Mouse (Mus musculus): Measurements from ENCODE around the gene Vcp. TPM values are rescaled to one million over a fixed set of nuclear protein-coding genes. Genes with fewer than 3 reads are reported as not detected.
"Not testable (repeated sequence)": the region's sequence is repeated elsewhere in the genome, so short reads cannot be mapped to it uniquely, and the experiment has no call there.

Vcp gene
- polyA plus RNA-seq, 1 experiment from 2014 or later = 571 TPM

GRCm38 (mm10) chr4:43002756-43003439 lies 2.6 kb upstream of the Vcp start:
- no peak for ATAC-seq (replicated peaks; ENCODE audit: low FRiP score)
- no peaks in the 10 kb centered on the region for H3K27me3 ChIP-seq
- H3K27ac ChIP-seq = no peak overlapping the region
- no peaks in the 10 kb centered on the region for H3K9me3 ChIP-seq (replicated peaks)
- H3K9ac ChIP-seq = no peak overlapping the region
- H3K4me2 ChIP-seq = no peak overlapping the region
- H3K36me3 ChIP-seq = peaks cover 18% of the 10 kb centered on the region; the same call in 1 of the 2 replicates
- H3K4me1 ChIP-seq = peaks cover 12% of the 10 kb centered on the region
- H3K4me3 ChIP-seq (replicated peaks) = no peak overlapping the region
- 79% methylated on average over 12 of the region's 12 CpGs for WGBS

- H3K4me3 ChIP-seq (replicated peaks) = no peak overlapping the region
- no peak for ATAC-seq (replicated peaks; ENCODE audit: low FRiP score)
- peaks cover 22% of the 10 kb centered on the region for H3K4me1 ChIP-seq
- H3K27ac ChIP-seq = peak overlapping the region; percentile 92
- no peaks in the 10 kb centered on the region for H3K27me3 ChIP-seq
- H3K9me3 ChIP-seq (replicated peaks) = no peaks in the 10 kb centered on the region
- 86% methylated on average over 2 of the region's 2 CpGs for WGBS
- H3K36me3 ChIP-seq = peaks cover 14% of the 10 kb centered on the region
- no peak overlapping the region for H3K9ac ChIP-seq
- H3K4me2 ChIP-seq = no peak overlapping the region
These were observed 965 bp upstream of the Vcp start for GRCm38 (mm10) chr4:43001272-43001671.

- Histone ChIP-seq H3K9ac (peak overlapping the region; percentile 98), H3K4me3 (replicated peaks) (peak overlapping the region; percentile 74), H3K4me2 (peak overlapping the region; percentile 74), H3K9me3 (replicated peaks) (no peaks in the 10 kb centered on the region), H3K4me1 (peaks cover 22% of the 10 kb centered on the region), H3K36me3 (peaks cover 18% of the 10 kb centered on the region), H3K27me3 (no peaks in the 10 kb centered on the region), H3K27ac (peak overlapping the region; percentile 100)
- WGBS = under 1% methylated on average over 51 of the region's 51 CpGs
- peak; percentile 87 for ATAC-seq (replicated peaks; ENCODE audit: low FRiP score)
These were observed 711 bp downstream of the Vcp start for GRCm38 (mm10) chr4:42999451-43000140.

GRCm38 (mm10) chr4:42998022-42998421 lies 2.3 kb downstream of the Vcp start:
- no peaks in the 10 kb centered on the region for H3K27me3 ChIP-seq
- 44% methylated on average over 2 of the region's 2 CpGs for WGBS

DNA sequence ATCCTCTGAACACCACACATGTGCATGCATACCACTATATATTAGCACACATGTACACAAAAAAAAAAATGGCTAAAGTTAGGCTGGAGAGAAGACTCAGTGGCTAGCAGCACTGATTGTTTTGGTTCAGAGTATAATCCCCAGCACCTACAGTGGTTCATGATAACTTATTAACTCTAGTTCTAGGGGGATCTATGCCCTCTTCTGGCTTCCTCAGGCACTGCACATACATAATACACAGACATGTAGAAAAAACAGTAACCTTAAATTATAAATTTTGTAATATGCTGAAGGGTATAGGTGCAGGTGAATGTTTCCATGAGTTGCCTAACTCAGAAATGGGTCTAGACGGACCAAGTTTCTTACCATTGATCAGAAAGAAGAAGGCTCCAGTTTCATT lies 12.0 kb downstream of the Vcp start:
- WGBS = 79% methylated on average over 1 of the region's 1 CpGs
- Histone ChIP-seq H3K4me2 (no peak overlapping the region), H3K4me3 (replicated peaks) (no peak overlapping the region), H3K9me3 (replicated peaks) (no peaks in the 10 kb centered on the region), H3K27ac (no peak overlapping the region), H3K4me1 (no peaks in the 10 kb centered on the region), H3K27me3 (no peaks in the 10 kb centered on the region), H3K36me3 (peaks cover 98% of the 10 kb centered on the region), H3K9ac (no peak overlapping the region)
- no peak for ATAC-seq (replicated peaks; ENCODE audit: low FRiP score)

More at GRCm38 (mm10) chr4:42998022-42998421, 2.3 kb downstream of the Vcp start:
- no peak overlapping the region for H3K27ac ChIP-seq
- no peaks in the 10 kb centered on the region for H3K9me3 ChIP-seq (replicated peaks)
- peak overlapping the region; percentile 98; the same call in 1 of the 2 replicates for H3K9ac ChIP-seq
- H3K4me1 ChIP-seq = peaks cover 22% of the 10 kb centered on the region
- ATAC-seq (replicated peaks; ENCODE audit: low FRiP score) = no peak
- peaks cover 34% of the 10 kb centered on the region for H3K36me3 ChIP-seq
- peak overlapping the region; percentile 74 for H3K4me3 ChIP-seq (replicated peaks)
- peak overlapping the region; percentile 74 for H3K4me2 ChIP-seq

- H3K27ac ChIP-seq; H3K4me3 ChIP-seq (replicated peaks); H3K9ac ChIP-seq; H3K27me3 ChIP-seq; H3K9me3 ChIP-seq (replicated peaks); H3K4me1 ChIP-seq; ATAC-seq (replicated peaks; ENCODE audit: low FRiP score); H3K4me2 ChIP-seq: not testable (repeated sequence)
- peaks cover 90% of the 10 kb centered on the region for H3K36me3 ChIP-seq
- 88% methylated on average over 8 of the region's 8 CpGs for WGBS
These were observed 19.8 kb downstream of the Vcp start for GRCm38 (mm10) chr4:42980467-42980866.

DNA sequence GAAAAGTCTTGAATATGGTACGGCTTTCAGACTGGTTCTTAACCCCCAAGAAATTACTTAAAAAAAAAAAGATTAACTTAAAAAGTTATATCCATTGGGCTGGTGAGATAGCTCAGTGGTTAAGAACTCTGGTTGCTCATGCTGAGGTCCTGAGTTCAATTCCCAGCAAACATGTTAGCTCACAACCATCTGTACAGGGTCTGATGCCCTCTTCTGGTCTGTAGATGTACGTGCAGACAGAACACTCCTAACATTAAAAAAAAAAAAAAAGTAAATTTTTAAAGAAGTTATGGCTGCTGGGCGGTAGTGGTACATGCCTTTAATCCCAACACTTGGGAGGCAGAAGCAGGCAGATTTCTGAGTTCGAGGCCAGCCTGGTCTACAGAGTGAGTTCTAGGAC lies 22.2 kb downstream of the Vcp start:
- no peaks in the 10 kb centered on the region for H3K4me1 ChIP-seq
- 89% methylated on average over 4 of the region's 4 CpGs for WGBS
- H3K27ac ChIP-seq = no peak overlapping the region
- no peak overlapping the region for H3K9ac ChIP-seq
- H3K36me3 ChIP-seq = peaks cover 67% of the 10 kb centered on the region
- no peak overlapping the region for H3K4me3 ChIP-seq (replicated peaks)
- H3K9me3 ChIP-seq (replicated peaks) = no peaks in the 10 kb centered on the region
- ATAC-seq (replicated peaks; ENCODE audit: low FRiP score) = no peak
- no peak overlapping the region for H3K4me2 ChIP-seq
- no peaks in the 10 kb centered on the region for H3K27me3 ChIP-seq

GRCm38 (mm10) chr4:42973868-42974267 lies 26.4 kb downstream of the Vcp start:
- H3K9me3 ChIP-seq (replicated peaks) = no peaks in the 10 kb centered on the region
- H3K27me3 ChIP-seq = no peaks in the 10 kb centered on the region
- H3K4me3 ChIP-seq (replicated peaks) = no peak overlapping the region
- no peak overlapping the region for H3K9ac ChIP-seq
- H3K4me2 ChIP-seq = no peak overlapping the region
- ATAC-seq (replicated peaks; ENCODE audit: low FRiP score) = no peak
- H3K4me1 ChIP-seq = no peaks in the 10 kb centered on the region
- H3K27ac ChIP-seq = no peak overlapping the region
- peaks cover 30% of the 10 kb centered on the region for H3K36me3 ChIP-seq
- 84% methylated on average over 5 of the region's 5 CpGs for WGBS

- Histone ChIP-seq H3K9ac (no peak overlapping the region), H3K4me3 (replicated peaks) (no peak overlapping the region), H3K36me3 (peaks cover 21% of the 10 kb centered on the region), H3K27ac (no peak overlapping the region), H3K4me2 (no peak overlapping the region), H3K4me1 (no peaks in the 10 kb centered on the region), H3K27me3 (no peaks in the 10 kb centered on the region), H3K9me3 (replicated peaks) (no peaks in the 10 kb centered on the region)
- ATAC-seq (replicated peaks; ENCODE audit: low FRiP score) = 0 out of 2 replicates have a peak, but pooled peaks have one; percentile 22
- 59% methylated on average over 4 of the region's 4 CpGs for WGBS
These were observed 27.4 kb downstream of the Vcp start for GRCm38 (mm10) chr4:42972952-42973351.

- no peak within 1 kb of the TSS for H3K27ac ChIP-seq
- WGBS = 87% methylated on average over 4 of the region's 4 CpGs
- no peaks in the 10 kb centered on the region for H3K9me3 ChIP-seq (replicated peaks)
- peaks cover 4% of the 10 kb centered on the region for H3K4me1 ChIP-seq
- no peak within 1 kb of the TSS for H3K9ac ChIP-seq
- peaks cover 4% of the 10 kb centered on the region; the same call in 1 of the 2 replicates for H3K27me3 ChIP-seq
- no peak within 1 kb of the TSS for H3K4me2 ChIP-seq
- H3K4me3 ChIP-seq (replicated peaks) = no peak within 1 kb of the TSS
- H3K36me3 ChIP-seq = no peaks in the 10 kb centered on the region
- ATAC-seq (replicated peaks; ENCODE audit: low FRiP score) = no peak
These were observed 31.0 kb downstream of the Vcp start, which contains the start of gene 1700022I11Rik for GRCm38 (mm10) chr4:42969304-42969703. 1700022I11Rik (plus strand) TSS chr4:42969604.

DNA sequence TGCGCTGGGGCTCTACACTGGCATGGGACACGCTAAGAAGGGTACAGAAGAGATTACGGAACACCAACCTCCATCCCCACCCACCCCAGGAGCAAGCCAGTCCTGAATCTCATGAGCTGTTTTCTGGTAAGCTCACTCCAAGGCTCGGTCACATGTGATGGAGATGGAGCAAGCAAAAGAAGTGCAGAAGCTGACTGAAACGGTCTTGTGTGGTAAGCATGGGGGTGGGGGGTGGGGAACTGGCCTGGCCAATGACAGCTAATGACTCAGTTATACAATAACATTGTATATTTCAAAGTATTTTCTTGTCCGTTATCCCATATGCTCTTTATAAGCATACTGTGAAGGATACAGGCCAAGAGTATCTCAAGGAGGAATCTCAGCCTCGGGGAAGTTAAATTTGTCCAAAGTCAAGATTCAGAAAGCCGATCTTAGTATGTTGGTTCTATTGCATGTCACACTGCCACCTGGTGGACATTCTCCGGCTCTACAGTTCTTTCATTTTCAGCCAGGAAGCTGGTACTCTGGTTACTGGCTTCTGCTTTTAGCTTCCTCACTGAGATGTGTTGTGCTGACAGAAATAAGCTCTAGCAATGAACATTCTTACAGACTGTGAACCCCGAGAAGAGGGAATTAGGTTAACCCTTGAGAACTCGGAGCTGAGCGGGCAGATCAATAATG lies 35.1 kb downstream of the Vcp start:
- H3K36me3 ChIP-seq = no peaks in the 10 kb centered on the region
- peaks cover 4% of the 10 kb centered on the region for H3K4me1 ChIP-seq
- no peak overlapping the region for H3K27ac ChIP-seq
- H3K4me3 ChIP-seq (replicated peaks) = no peak overlapping the region; the same call in 1 of the 2 replicates
- WGBS = 12% methylated on average over 12 of the region's 12 CpGs
- H3K9me3 ChIP-seq (replicated peaks) = no peaks in the 10 kb centered on the region
- H3K9ac ChIP-seq = no peak overlapping the region
- H3K4me2 ChIP-seq = peak overlapping the region; percentile 41
- ATAC-seq (replicated peaks; ENCODE audit: low FRiP score) = no peak
- peaks cover 6% of the 10 kb centered on the region; the same call in 1 of the 2 replicates for H3K27me3 ChIP-seq

GRCm38 (mm10) chr4:42963480-42963879 lies 36.8 kb downstream of the Vcp start:
- Histone ChIP-seq H3K4me3 (replicated peaks) (no peak overlapping the region), H3K9ac (no peak overlapping the region), H3K36me3 (no peaks in the 10 kb centered on the region), H3K27me3 (peaks cover 6% of the 10 kb centered on the region; the same call in 1 of the 2 replicates), H3K4me1 (peaks cover 4% of the 10 kb centered on the region), H3K27ac (no peak overlapping the region), H3K4me2 (no peak overlapping the region), H3K9me3 (replicated peaks) (no peaks in the 10 kb centered on the region)
- no peak for ATAC-seq (replicated peaks; ENCODE audit: low FRiP score)
- WGBS = 98% methylated on average over 2 of the region's 2 CpGs

Data from kidney, embryonic 15.5 days (tissue).